Mouse (Mus musculus): ENCODE results near the gene Coa4. TPM values are rescaled to one million over a fixed set of nuclear protein-coding genes. Genes with fewer than 3 reads are reported as not detected.

The Coa4 gene
- polyA plus RNA-seq (2017; shearing (Covaris generic)) = 4.4 TPM

GRCm38 (mm10) chr7:100536804-100537518 lies at the start of gene Coa4:
Coa4 (plus strand) TSS chr7:100537071.

GRCm38 (mm10) chr7:100493117-100493483 lies 43.8 kb upstream of the Coa4 start, which contains the start of gene Ucp2:
Ucp2 (plus strand) TSS chr7:100493337.

GRCm38 (mm10) chr7:100514573-100514972 lies 22.3 kb upstream of the Coa4 start, which contains the start of gene Dnajb13:
Dnajb13 (minus strand) TSS chr7:100514960.

Other genes with a start within 250 kb of the Coa4 start
- gene C2cd3, start 164.8 kb upstream of the Coa4 start, polyA plus RNA-seq (2017; shearing (Covaris generic)) = 33.8 TPM
- 35.1 TPM for gene Ppme1, start 164.8 kb upstream of the Coa4 start, polyA plus RNA-seq (2017; shearing (Covaris generic))
- gene Ucp3, start 64.1 kb upstream of the Coa4 start, polyA plus RNA-seq (2017; shearing (Covaris generic)) = 0.66 TPM
- gene Ucp2, start 43.7 kb upstream of the Coa4 start, polyA plus RNA-seq (2017; shearing (Covaris generic)) = 835 TPM
- gene Dnajb13, start 22.1 kb upstream of the Coa4 start, polyA plus RNA-seq (2017; shearing (Covaris generic)) = 8.4 TPM
- 79.5 TPM for gene Rab6a, start 70.3 kb downstream of the Coa4 start, polyA plus RNA-seq (2017; shearing (Covaris generic))
- gene Mrpl48, start 71.2 kb downstream of the Coa4 start, polyA plus RNA-seq (2017; shearing (Covaris generic)) = 32.3 TPM
- gene Plekhb1, start 125.3 kb downstream of the Coa4 start, polyA plus RNA-seq (2017; shearing (Covaris generic)) = not detected
- 12.8 TPM for gene Fam168a, start 169.6 kb downstream of the Coa4 start, polyA plus RNA-seq (2017; shearing (Covaris generic))